Mouse (Mus musculus) heart, embryonic 10.5 days (tissue): ENCODE results near the gene Slc17a8. TPM values are rescaled to one million over a fixed set of nuclear protein-coding genes. Genes with fewer than 3 reads are reported as not detected.

Source experiments
- DNase-seq: peaks from one replicate; pipeline ENCODE4 v3.0.0-alpha.2; 2017; ENCODE audit warnings: low spot score
- H3K27ac ChIP-seq: fragments of 300-500 bp; sonication (generic); 2 replicates; pipeline ENCODE4 v1.5.1; 2016; ENCODE audit warnings: mild to moderate bottlenecking
- H3K27me3 ChIP-seq: fragments of 300-500 bp; sonication (generic); 2 replicates; pipeline ENCODE4 v1.6.1; 2016; ENCODE audit warnings: mild to moderate bottlenecking; ENCODE audit not compliant: poor library complexity, insufficient read depth, severe bottlenecking
- H3K36me3 ChIP-seq: fragments of 300-500 bp; sonication (generic); 2 replicates; pipeline ENCODE4 v1.6.1; 2016; ENCODE audit warnings: mild to moderate bottlenecking, moderate library complexity
- H3K4me1 ChIP-seq: fragments of 300-500 bp; sonication (generic); 2 replicates; pipeline ENCODE4 v1.6.1; 2016; ENCODE audit warnings: mild to moderate bottlenecking
- H3K4me3 ChIP-seq: fragments of 300-500 bp; sonication (generic); 2 replicates; pipeline ENCODE4 v1.5.1; 2016; ENCODE audit warnings: mild to moderate bottlenecking, moderate library complexity
- H3K9me3 ChIP-seq: fragments of 300-500 bp; sonication (generic); 2 replicates; pipeline ENCODE4 v1.6.1; 2016; ENCODE audit warnings: mild to moderate bottlenecking, moderate library complexity
- WGBS: fragments of 180-500 bp; shearing (Covaris S2); methylation state at CpG from one replicate; pipeline ENCODE4 v1.1.7; 2016; 5-methylcytosine and 5-hydroxymethylcytosine counted together
- polyA plus RNA-seq: library from polyadenylated mRNA; unstranded; fragments of >200 nt; fragmentation: Nextera tagmentation; extraction: Ambion mirVana; gene quantifications from 2 replicates; pipeline ENCODE4 v1.2.1, GENCODE M21; 2016

The Slc17a8 gene
- polyA plus RNA-seq, 1 experiment from 2014 or later: 0.15 TPM

GRCm38 (mm10) chr10:89631831-89632230, 10.8 kb upstream of the Slc17a8 start:
- WGBS: 71% methylated on average over 5 of the region's 5 CpGs
- no peak for DNase-seq
- Histone ChIP-seq H3K36me3 (no peaks in the 10 kb centered on the region), H3K27ac (no peak overlapping the region), H3K27me3 (no peaks in the 10 kb centered on the region), H3K9me3 (no peaks in the 10 kb centered on the region), H3K4me3 (no peak overlapping the region), H3K4me1 (no peaks in the 10 kb centered on the region)

GRCm38 (mm10) chr10:89630564-89630963, 9.5 kb upstream of the Slc17a8 start:
- no peak for DNase-seq
- Histone ChIP-seq H3K4me1 (no peaks in the 10 kb centered on the region), H3K36me3 (no peaks in the 10 kb centered on the region), H3K27ac (no peak overlapping the region), H3K4me3 (no peak overlapping the region), H3K9me3 (no peaks in the 10 kb centered on the region), H3K27me3 (no peaks in the 10 kb centered on the region)
- WGBS: 89% methylated on average over 1 of the region's 1 CpGs

GRCm38 (mm10) chr10:89630052-89630451, 9.0 kb upstream of the Slc17a8 start:
- no peak for DNase-seq
- Histone ChIP-seq H3K4me3 (no peak overlapping the region), H3K27ac (no peak overlapping the region), H3K4me1 (no peaks in the 10 kb centered on the region), H3K9me3 (no peaks in the 10 kb centered on the region), H3K36me3 (no peaks in the 10 kb centered on the region), H3K27me3 (no peaks in the 10 kb centered on the region)
- WGBS: 34% methylated on average over 3 of the region's 3 CpGs

GRCm38 (mm10) chr10:89626714-89627113, 5.7 kb upstream of the Slc17a8 start:
- H3K4me3 ChIP-seq: no peak overlapping the region
- no peaks in the 10 kb centered on the region for H3K4me1 ChIP-seq
- H3K9me3 ChIP-seq: no peaks in the 10 kb centered on the region
- H3K27ac ChIP-seq: no peak overlapping the region
- DNase-seq: no peak
- no peaks in the 10 kb centered on the region for H3K36me3 ChIP-seq
- WGBS: 86% methylated on average over 2 of the region's 2 CpGs
- 0 out of 2 replicates have a peak, but pooled peaks cover 3% of the 10 kb centered on the region for H3K27me3 ChIP-seq

DNA sequence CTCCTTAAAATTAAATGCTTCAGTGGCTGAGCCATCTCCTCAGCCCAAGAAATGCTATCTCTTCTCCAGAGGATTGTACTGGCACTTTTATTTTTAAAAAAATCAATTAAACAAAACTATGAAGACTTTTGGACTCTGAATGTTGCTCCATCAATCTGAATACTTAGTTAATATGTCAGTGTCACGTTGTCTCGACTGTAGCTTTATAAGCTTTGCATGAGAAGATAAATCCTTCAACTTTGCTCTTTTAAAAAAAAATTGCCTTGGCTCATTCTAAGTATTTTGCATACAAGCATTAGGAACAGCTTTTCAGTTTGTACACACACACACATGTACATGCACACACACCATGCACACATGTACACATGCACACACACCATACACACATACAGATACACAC, 3.1 kb upstream of the Slc17a8 start:
- Histone ChIP-seq H3K9me3 (no peaks in the 10 kb centered on the region), H3K4me3 (no peak overlapping the region), H3K4me1 (no peaks in the 10 kb centered on the region), H3K27me3 (0 out of 2 replicates have a peak, but pooled peaks cover 7% of the 10 kb centered on the region), H3K36me3 (no peaks in the 10 kb centered on the region), H3K27ac (no peak overlapping the region)
- 92% methylated on average over 2 of the region's 2 CpGs for WGBS
- DNase-seq: no peak

DNA sequence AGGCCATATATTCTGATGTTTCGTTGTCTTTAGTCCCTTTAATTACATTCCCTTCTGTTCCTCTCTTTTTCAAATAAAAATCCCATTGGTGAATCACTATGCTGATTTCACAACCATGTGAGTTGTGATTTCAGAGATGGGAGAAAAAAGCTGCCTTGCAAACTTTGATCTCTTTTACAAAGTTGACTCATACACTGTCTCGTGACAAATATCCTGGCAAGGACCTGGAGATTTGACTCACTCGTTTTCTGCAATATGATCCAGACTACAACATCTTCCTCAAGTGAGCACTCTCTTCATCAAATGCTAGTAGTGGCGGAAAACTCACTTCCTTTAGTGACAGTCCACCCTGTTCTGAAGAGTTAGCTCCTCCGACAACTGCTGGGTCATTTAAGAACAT, 21.7 kb downstream of the Slc17a8 start:
- Histone ChIP-seq H3K9me3 (no peaks in the 10 kb centered on the region), H3K27me3 (no peaks in the 10 kb centered on the region), H3K4me3 (no peak overlapping the region), H3K27ac (no peak overlapping the region), H3K36me3 (no peaks in the 10 kb centered on the region), H3K4me1 (peaks cover 2% of the 10 kb centered on the region)
- no peak for DNase-seq
- 78% methylated on average over 5 of the region's 5 CpGs for WGBS

DNA sequence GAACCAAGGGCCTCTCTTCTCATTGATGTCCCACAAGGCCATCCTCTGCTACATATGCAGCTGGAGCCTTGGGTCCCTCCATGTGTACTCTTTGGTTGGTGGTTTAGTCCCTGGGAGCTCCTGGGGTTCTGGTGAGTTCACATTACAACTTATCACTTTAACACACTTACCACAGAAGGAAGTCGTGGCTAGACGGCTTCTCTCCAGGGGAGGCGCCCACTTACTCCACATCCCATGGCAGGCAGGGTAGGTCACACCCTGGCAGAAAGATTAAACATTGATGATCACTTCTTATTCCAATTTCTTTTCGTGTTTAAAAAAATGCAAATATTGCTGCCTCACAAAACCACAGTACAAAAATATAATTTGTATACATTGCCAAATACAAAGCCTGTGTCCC, 23.8 kb downstream of the Slc17a8 start:
- H3K36me3 ChIP-seq: no peaks in the 10 kb centered on the region
- peaks cover 9% of the 10 kb centered on the region for H3K4me1 ChIP-seq
- no peaks in the 10 kb centered on the region for H3K27me3 ChIP-seq
- 66% methylated on average over 4 of the region's 4 CpGs for WGBS
- no peaks in the 10 kb centered on the region for H3K9me3 ChIP-seq
- no peak overlapping the region for H3K4me3 ChIP-seq
- H3K27ac ChIP-seq: no peak overlapping the region
- DNase-seq: no peak

DNA sequence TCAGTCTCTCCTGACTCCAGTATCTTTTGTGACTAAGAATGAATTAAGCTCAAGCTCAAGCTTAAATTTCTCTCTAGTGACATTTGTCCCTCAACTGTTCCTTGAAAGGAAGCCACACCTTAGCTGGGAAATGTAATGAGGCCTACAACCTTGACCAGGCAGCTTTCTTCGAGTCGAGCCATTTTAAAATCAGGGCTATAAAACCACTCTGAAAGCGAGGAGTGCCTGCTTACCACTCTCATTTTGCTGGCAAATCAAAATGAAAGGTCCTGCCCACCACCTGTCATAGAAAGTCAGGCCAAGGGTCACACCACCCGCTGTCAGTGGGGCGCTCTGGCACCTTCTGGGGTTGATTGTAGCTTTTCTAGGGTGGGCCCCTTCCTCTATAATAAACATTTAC, 25.1 kb downstream of the Slc17a8 start:
- no peak for DNase-seq
- Histone ChIP-seq H3K27ac (no peak overlapping the region), H3K36me3 (no peaks in the 10 kb centered on the region), H3K9me3 (no peaks in the 10 kb centered on the region), H3K27me3 (no peaks in the 10 kb centered on the region), H3K4me3 (no peak overlapping the region), H3K4me1 (peaks cover 9% of the 10 kb centered on the region)
- WGBS: 85% methylated on average over 5 of the region's 5 CpGs

DNA sequence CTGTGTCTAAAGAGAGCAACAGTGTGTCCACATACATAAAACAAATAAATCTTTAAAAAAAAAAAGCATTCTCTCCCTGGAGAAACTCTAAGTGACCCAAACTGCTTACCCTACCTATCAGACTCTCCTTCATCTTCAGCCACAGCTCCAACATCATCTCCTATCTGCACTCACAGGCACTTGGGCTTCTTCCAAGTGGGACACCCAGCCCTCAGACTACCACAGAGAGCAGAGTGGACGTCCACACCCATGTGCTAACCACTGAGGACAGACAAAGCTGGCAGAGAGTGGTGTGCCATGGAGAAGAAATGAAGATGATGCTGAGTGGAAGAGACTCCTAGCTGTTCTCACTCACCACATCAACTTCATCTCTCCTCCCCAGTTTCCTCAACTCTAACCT, 25.5 kb downstream of the Slc17a8 start:
- H3K4me3 ChIP-seq: no peak overlapping the region
- H3K4me1 ChIP-seq: peaks cover 9% of the 10 kb centered on the region
- H3K36me3 ChIP-seq: no peaks in the 10 kb centered on the region
- WGBS: 71% methylated on average over 1 of the region's 1 CpGs
- DNase-seq: no peak
- no peak overlapping the region for H3K27ac ChIP-seq
- no peaks in the 10 kb centered on the region for H3K9me3 ChIP-seq
- no peaks in the 10 kb centered on the region for H3K27me3 ChIP-seq

DNA sequence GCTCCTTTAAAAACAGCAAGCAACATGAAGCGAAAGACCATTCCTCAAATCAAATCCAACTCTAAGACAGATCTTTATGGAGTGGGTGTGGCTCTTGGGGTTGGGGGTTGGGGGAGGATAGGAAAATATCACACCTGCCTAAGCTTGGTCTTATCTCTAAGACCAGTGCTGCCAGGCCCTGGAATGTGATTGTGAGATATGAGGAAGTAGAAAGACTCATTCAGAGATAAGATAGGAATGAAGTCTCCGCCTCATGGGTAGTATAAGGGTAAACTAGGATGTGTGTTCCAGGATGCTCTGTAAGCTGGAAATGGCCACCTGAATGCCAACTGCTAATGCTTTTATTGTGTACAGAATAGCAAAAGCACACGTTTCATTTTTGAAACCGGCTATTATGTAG, 26.7 kb downstream of the Slc17a8 start:
- WGBS: 62% methylated on average over 4 of the region's 4 CpGs
- H3K4me3 ChIP-seq: no peak overlapping the region
- no peaks in the 10 kb centered on the region for H3K9me3 ChIP-seq
- H3K36me3 ChIP-seq: no peaks in the 10 kb centered on the region
- no peak overlapping the region for H3K27ac ChIP-seq
- DNase-seq: no peak
- H3K27me3 ChIP-seq: no peaks in the 10 kb centered on the region
- peaks cover 9% of the 10 kb centered on the region for H3K4me1 ChIP-seq

- Histone ChIP-seq H3K36me3 (no peaks in the 10 kb centered on the region), H3K4me3 (no peak overlapping the region), H3K27ac (no peak overlapping the region), H3K27me3 (no peaks in the 10 kb centered on the region), H3K4me1 (peaks cover 9% of the 10 kb centered on the region), H3K9me3 (no peaks in the 10 kb centered on the region)
- no peak for DNase-seq
- 76% methylated on average over 4 of the region's 4 CpGs for WGBS
Measured at GRCm38 (mm10) chr10:89592797-89593196, 28.3 kb downstream of the Slc17a8 start.

DNA sequence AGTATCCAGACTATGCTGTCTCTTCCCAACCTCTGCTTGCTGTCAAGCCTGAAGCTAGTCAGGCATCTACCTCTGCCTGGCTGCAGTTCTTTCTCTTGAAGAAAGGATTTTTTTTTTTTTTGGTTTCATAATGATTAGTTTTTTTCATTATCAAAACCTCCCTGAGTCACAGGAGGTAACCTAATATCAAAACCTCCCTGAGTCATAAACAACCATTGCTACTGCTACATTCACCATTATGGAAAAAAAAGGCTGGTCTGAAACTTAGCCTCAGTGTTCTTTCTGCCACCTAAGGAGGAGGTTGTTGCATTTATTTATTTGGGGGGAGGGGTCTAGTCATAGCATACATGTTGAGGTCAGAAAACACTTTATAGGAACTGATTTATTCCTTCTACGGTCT, 31.2 kb downstream of the Slc17a8 start:
- no peaks in the 10 kb centered on the region for H3K9me3 ChIP-seq
- no peak overlapping the region for H3K4me3 ChIP-seq
- H3K36me3 ChIP-seq: no peaks in the 10 kb centered on the region
- no peaks in the 10 kb centered on the region for H3K27me3 ChIP-seq
- DNase-seq: no peak
- H3K4me1 ChIP-seq: peaks cover 9% of the 10 kb centered on the region
- WGBS: 100% methylated on average over 1 of the region's 1 CpGs
- no peak overlapping the region for H3K27ac ChIP-seq

DNA sequence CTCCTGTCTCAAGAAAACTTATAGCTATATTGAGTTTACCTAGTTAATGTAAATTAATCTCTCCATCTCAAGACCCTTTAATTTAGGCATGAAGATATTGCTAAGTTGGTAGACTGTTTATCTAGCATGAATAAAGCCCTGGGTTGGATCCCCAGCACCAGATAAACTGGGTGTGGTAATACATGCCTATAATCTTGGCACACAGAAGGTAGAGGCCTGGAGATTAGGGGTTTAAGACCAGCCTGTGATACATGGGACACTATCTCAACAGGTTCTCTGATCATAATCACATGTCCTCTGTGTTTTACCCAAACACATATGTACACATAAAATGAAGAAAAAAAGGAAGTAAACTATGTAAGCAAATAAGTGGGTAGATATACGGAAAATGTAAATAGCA, 32.3 kb downstream of the Slc17a8 start:
- no peaks in the 10 kb centered on the region for H3K27me3 ChIP-seq
- no peak overlapping the region for H3K4me3 ChIP-seq
- 0 out of 2 replicates have a peak, but pooled peaks cover under 1% of the 10 kb centered on the region for H3K4me1 ChIP-seq
- H3K27ac ChIP-seq: no peak overlapping the region
- H3K36me3 ChIP-seq: no peaks in the 10 kb centered on the region
- 93% methylated on average over 1 of the region's 1 CpGs for WGBS
- DNase-seq: no peak
- H3K9me3 ChIP-seq: no peaks in the 10 kb centered on the region

- no peaks in the 10 kb centered on the region for H3K27me3 ChIP-seq
- no peak overlapping the region for H3K4me3 ChIP-seq
- WGBS: 92% methylated on average over 4 of the region's 4 CpGs
- H3K27ac ChIP-seq: no peak overlapping the region
- no peak for DNase-seq
- no peaks in the 10 kb centered on the region for H3K4me1 ChIP-seq
- no peaks in the 10 kb centered on the region for H3K36me3 ChIP-seq
- H3K9me3 ChIP-seq: no peaks in the 10 kb centered on the region
Measured at GRCm38 (mm10) chr10:89584709-89585108, 36.3 kb downstream of the Slc17a8 start.
